Mouse (Mus musculus) small intestine, adult 2 months (tissue): ENCODE data around the gene Reps2.

Experiments
- CTCF ChIP-seq: fragments of 200-500 bp; IDR thresholded peaks from 2 replicates; pipeline ENCODE4 v1.5.1; 2012; ENCODE audit warnings: low read depth, mild to moderate bottlenecking, control low read depth, inconsistent platforms, low read length, moderate library complexity, mixed read lengths; ENCODE audit not compliant: insufficient replicate concordance, insufficient read length; ENCODE audit errors: extremely low read depth
- POLR2A ChIP-seq: fragments of 200-500 bp; IDR thresholded peaks from 2 replicates; pipeline ENCODE4 v1.6.1; 2012; ENCODE audit warnings: low read depth, mild to moderate bottlenecking, control low read depth, inconsistent platforms, low read length, moderate library complexity

DNA sequence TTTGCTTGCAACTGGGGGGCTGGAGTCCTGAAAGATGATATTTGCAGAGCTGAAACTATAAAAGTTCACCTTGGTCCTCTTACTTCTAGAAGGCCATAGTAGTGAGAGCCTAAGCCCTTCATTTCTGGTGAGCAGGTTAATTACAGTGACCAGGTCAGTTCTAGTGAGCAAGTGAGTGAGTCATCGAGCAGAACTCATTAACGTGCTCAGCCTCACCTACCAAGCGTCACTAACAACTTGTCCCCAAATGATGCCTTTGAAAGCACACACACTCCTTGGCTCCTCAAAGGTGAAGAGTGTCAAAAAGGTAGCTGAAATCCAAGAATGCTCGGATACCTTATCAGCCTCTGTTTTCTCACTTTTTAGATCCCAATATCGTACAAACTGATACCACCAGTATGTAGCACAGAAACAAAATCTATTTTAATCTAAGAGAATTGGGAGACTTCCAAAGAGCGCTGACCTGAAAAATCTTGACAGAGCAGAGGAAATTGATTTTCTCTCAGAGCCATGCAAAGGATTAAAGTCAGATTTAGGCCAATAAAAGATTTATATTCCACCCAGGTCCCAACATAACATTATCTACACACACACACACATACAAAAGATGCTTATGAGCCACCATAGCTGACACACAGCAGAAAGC lies 53.2 kb downstream of the Reps2 start:
- TF ChIP-seq POLR2A, result no peak
- no peak for TF ChIP-seq CTCF
